Mouse (Mus musculus) heart, adult 8-10 months (tissue): ENCODE results near the gene Serpina6. TPM values are rescaled to one million over a fixed set of nuclear protein-coding genes. Genes with fewer than 3 reads are reported as not detected.
"Not testable (repeated sequence)": the region's sequence is repeated elsewhere in the genome, so short reads cannot be mapped to it uniquely, and the experiment has no call there.

Experiments used
- DNase-seq: peaks from one replicate; pipeline ENCODE4 v3.0.0; 2022; ENCODE audit warnings: low spot score
- total RNA-seq, 4 experiments: library from RNA; stranded (reverse); gene quantifications; 2 replicates each; pipeline ENCODE4 v1.2.4; 2022

Gene Serpina6
- not detected for total RNA-seq

DNA sequence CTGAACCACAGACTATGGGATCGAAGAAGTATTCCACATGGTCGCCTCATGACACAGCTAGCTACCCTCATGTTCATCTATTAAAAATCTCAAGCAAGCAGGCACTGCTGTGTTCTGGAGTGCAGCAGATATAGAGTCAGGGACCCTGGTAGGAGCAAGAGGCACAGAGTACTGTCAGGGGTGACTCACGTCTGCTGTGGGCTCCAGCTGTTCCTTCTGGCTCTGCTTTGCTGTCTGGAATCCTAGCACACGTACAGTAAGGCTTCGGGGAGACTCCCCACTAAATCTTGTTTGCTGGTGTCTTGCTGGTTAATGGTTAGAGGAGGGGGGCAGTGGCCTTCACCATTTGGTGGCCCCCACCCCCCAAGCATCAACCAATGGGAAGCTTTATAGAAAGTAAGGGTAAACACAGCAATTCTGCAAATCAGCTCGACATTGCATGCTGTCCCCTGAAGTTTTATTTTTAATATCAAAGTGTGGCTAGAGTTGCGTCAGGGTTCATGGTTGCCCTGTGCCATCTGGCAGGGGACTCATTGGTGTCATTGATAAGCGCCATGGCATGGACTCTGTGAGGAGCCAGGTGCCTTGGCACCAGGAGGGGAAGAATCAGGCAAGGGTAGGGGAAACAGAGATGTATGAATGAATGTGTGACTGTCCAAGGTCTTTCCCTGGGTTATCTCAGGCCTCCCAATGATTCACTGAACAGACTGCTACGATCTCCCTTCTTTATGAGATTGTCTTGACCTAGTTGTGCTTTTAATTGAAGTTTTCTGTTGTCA lies at the start of gene Serpina6:
Serpina6 (minus strand) TSS at position 365 of the 779 bp plus-strand sequence.
- DNase-seq, result no peak

DNA sequence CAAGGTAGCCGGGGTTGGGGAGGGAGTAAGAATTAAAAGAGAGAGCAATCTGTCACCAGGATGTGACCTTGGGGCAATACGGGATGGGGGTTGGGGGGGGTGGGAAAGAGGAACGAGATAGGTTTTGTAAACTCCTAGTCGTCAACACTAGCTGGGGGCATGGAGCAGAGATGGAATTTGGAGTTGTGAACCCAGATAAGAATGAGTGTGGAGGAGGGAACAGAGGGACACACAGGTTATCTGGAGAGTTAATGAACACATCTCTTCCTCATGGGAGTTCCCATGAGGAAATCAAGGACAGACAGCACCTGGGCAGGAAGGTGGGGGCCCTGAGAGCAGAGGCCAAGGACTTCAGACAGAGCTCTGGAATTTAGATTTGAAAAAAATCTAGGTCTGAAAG lies 49.1 kb upstream of the Serpina6 start:
- DNase-seq, result no peak

DNA sequence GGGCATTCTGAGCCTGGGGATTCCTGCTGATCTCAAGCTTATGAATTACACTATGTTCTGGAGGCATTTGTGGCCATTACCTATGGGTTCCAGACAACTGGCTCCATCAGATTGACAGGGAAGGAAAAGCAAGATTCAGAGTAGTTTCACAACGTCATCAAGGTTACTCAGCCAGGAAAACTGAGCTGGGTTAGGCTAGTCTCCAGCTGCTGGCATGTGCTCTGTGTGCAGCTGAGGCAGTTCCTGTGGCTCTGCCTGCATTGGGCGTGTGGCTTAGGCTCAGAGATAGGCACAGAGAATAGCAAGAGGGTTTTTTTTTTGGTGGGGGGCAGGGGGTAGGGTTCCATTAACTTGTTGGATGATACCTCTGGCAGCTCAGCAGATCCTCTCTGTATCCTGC lies 48.5 kb upstream of the Serpina6 start:
- DNase-seq, result no peak

DNA sequence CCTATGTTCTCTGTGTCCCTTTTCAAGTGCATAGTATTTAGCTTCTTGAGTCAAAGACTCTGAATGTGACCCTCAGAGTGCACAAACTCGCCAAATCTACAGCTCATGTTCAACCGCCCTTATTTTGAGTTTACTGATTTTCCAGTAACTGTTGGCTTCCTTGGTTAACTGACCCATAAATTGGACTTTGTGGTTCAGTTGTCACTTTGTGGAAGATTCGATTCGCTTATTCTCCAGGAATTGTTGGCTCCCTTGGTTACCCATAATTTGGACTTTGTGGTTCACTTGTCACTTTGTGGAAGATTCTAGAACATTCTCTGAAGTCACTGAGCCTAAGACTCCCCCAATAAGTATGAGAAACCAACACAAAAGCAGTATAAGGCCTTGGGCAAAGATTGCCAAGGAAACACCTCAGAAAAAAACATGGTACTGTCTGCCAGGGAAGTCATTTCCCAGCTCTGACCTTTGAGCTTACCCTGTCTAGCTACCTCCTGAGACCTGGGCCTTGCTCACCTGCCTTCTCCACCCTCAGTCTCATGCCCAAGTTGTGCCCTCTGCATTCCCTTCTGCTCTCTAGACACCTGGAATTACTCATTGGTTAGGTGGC lies 43.2 kb upstream of the Serpina6 start:
- DNase-seq, result no peak

DNA sequence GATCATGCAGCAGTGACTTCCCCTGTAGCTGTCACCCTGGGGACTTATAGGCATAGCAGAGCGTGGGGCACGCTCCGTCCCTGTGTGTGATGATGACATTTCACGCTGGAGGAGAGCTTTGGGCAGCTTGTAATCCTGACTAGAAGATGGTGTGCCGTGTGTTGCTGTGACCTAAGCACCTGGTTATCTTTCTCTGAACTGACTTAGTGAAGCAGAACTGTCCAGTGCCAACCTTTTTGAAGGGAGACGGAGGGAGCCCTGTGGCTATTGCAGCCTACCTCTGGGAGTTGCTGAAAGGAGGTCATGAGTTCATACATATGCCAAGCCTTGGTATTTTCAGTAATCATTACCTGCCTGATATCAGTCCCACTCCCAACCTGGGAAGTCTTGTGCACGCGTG lies 38.4 kb upstream of the Serpina6 start, which contains the start of gene Serpina1f:
Serpina1f (minus strand) TSS at position 101 of the 400 bp plus-strand sequence.
- DNase-seq, result no peak

DNA sequence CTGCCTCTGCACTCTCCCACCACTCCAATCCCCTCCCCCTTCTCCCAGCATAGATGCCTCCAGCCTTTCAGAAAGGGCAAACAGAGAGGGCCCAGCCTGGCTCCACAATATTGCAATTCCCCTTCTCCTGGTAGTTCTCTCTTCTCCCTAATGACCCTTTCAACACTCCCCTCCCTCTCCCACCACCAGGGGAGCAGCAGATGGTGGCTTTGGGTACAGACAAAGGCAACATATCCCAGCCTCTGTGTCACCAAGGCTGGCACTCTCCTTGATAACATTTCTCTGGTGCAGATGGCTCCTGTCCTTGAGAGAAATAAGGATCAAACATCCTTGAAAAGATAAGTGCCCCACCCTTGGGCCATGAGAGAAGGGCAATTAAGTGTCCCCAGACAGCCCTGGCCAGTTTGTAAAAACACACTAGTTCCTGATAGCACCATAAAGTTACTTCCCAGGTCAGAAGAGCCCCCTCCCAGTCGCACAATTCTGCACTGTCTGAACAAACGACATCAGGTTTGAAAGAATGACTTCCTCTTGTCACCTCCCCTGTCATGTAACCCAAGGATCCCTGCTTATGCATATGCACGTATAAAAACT lies 31.3 kb upstream of the Serpina6 start:
- no peak for DNase-seq

DNA sequence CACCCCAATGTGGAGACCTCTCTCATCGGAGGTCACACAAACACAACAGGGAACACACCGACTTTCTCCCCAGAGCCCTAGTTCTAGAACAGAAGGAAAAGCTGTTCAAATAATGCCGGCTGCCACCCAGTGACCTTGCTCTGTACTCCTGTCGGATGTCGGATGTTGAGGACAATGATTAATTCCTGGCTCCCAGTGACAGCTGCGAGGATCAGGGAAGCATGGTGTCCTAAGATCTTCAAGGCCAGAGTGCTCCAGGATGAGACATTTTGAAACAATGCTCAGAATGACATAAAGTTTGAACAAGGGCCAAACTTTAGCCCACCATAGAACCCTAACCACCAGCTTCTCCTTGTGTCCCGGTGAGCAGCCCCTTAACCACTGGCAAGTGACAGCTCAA lies 30.0 kb upstream of the Serpina6 start:
- DNase-seq, result no peak

DNA sequence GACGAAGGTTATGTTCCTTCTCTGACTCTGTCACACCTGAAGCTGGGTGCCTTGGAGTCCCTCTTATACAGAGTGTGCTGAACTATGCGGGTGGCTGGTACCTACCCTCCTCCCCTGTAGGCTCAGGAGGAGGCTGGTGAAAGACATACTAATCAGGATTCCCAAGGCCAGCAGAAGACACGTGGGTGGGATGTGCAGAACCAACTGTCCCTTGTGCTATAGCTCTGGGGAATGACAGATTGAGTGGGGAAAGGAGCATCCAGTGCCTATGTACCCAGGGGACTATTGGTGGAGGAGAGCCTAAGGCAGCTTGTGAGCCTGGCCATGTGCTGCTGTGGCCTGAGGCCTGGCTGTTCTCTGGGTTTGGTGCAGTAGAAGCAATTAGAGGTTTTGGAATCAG lies 29.0 kb upstream of the Serpina6 start:
- DNase-seq, result no peak

DNA sequence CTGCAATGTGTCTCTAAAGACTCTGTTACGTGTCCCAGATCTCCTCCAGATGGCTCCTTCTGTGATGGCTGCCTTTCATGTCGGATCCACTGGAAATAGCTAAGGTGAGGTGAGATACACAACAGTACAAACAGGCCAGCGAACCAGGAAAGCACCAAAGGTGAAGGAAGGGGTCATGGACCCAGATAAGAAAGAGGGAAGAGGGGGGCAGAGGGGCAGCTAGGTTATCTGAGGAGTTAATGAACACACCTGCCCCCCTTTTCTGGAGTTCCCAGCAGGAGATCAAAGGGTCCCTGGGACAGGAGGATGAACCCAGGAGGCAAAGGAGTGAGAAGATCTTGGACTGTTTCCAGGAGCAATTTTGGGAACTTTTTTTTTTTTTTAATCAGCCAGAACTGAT lies 28.4 kb upstream of the Serpina6 start:
- DNase-seq, result no peak

DNA sequence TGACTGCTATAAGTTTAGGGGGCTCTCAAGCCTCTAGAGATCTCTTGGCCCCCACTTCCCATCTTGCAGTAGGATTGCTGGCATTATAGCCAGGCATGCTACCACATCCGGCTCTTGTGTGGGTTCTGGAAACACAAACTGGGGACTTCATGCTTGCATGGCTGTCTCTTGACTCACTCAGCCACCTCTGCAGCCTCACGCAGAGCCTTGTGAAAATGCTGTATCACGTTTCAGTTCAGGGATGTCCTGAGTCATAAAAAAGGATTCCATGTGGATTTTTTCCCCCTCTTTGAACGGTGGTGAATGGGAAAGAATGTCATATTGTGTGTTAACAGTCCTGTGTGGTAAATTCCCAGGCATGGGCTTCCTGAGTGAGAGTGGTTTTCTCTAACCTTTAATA lies 26.8 kb upstream of the Serpina6 start:
- no peak for DNase-seq

DNA sequence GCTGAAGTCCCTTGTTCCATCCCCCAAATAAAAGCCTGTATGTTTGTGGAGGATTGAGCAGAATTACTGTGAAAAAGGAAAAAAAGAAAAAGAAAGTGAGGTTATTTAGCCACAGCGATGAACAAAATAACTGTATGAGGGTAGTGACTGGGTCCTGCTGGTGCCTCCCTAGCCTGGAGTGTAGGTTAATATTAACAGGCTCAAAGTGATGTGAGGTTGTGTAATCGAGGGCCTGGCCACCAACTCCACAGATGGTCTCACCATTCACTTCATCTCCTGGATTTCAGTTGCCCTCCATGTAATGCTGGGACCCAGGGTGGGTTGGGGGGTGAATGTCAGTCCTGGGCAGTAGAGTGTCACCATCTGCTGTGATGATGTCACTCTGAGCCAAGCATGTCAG lies 24.7 kb upstream of the Serpina6 start:
- DNase-seq, result no peak

DNA sequence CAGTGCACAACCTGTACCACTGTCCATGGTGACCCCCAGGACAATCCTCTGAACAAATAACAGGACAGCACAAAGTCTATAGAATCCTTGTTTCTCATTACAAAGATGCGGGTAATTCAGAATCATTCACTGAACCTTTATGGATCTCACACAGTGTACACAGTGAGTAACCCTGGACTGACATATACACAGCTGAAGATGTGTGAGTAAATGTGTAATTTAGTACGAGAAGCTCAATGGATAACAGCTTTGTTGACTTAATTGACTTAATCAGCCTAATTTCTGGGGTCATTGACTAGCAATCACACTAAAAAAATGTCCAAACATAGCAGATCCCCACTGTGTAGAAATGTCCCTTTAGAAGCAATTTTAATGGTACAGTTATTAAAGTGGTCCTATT lies 24.2 kb upstream of the Serpina6 start:
- no peak for DNase-seq

DNA sequence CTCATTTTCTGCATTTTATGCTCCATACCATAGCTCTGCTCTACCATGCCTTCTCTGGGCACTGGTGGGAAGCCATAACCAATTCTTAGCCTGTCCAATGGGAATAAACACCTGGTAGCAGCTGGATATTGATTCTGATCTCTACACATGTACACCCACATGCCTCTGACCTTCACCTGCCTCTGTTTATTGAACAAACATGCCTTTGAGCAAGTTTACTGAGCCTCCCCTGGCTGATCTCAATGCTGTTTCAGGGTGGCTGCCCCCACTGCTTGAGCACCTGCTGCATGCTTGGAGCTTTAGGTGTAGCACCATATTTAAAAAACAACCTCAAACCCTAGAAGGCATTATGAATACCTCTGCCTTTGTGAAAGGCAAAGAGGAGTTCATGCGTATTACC lies 22.8 kb upstream of the Serpina6 start:
- DNase-seq, result not testable (repeated sequence)

DNA sequence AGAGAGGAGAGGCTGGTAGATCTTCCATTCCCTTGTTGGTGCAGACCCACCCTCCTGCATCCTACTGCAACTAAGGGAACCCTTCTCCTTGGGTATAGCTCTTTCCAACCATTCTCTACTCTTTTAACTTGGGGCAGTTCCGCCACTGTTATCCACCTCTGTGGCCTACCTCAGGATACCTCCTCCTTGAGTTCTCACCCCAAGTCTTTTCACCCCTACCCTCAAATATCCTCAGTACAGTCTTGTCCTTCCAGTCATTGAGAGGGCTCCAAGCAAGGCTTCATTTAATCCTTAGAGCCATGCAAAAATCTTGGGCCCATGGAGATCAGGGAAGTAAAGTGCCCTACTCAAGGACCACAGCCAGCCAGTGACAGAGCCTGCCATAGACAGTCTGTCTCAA lies 19.0 kb upstream of the Serpina6 start, which contains the start of gene Serpina16:
Serpina16 (minus strand) TSS at position 101 of the 400 bp plus-strand sequence.
- no peak for DNase-seq

DNA sequence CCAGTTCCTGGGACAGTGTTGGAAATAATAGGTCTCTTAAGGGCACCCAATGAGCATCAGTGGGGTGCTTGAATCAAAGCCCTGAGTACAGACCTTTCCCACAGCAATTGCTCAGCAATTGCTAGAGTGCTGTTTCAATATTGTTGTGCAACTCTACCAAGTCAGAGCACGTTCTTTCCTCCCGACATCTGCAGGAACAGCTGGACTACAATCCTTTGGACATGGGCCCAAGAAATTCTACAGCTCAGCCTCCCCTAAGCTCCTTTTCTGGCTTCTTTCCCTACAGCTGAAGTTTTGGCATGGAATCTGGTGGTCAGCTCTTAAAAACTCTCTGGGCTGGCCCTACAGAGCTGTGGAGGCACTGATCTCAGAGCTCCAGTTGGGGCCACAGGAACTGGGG lies 16.2 kb upstream of the Serpina6 start:
- DNase-seq, result peak; percentile 72

DNA sequence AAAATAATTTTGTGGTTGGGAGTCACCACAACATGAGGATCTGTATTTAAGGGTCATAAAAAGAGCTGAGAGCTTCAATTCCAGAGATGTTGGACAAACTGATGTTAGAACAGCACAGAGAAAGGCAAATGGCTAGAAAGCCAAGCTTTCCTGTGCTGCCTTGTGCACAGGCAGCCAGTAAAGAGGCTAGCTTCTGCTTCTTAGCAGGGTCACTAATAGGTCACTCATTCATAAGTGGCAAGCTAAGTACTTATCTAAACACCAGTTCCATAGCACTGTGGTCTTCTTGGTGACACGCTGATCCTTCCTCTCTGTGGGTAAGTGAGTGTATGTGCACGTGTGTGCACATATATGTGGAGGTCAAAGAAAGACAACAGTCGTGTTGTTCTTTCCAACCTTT lies 14.5 kb upstream of the Serpina6 start:
- DNase-seq, result no peak

DNA sequence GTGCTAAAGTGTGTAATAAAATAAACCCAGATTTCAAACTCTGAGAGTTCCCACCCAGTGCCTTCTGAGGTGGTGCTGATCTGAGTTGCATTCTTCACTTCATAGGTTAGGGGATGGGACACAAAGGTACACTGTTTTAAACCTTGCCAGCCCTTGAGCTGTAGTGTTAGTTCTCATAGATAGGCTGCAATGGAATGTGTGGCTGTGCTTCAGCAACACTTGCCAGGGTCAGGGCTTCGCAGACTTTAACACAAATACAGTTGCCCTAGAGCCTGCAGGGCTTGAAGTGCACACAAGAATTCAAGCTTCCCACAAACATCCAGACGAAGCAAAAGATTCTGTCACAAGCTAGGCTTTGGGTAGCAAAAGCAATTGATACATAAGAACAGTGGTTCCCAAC lies 14.0 kb upstream of the Serpina6 start:
- no peak for DNase-seq

DNA sequence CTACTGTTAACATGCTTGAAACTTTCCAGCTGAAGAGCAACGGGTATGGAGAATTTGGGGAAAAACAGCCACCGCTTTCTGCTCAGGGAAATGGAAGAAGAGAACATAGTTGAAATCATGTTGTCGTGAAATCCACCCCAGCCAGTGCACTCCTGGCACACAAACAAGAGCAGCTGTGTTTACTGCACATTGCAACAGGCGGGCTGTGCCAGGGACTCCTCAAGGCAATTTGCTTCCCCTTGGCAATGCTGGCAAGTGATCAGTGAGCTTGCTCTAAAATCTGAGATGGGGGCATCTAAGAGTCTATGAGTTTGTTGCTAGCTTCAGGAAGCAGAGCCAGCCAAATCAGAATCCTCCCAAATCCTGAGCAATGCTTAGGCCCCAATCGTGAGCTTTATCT lies 13.3 kb upstream of the Serpina6 start:
- no peak for DNase-seq

DNA sequence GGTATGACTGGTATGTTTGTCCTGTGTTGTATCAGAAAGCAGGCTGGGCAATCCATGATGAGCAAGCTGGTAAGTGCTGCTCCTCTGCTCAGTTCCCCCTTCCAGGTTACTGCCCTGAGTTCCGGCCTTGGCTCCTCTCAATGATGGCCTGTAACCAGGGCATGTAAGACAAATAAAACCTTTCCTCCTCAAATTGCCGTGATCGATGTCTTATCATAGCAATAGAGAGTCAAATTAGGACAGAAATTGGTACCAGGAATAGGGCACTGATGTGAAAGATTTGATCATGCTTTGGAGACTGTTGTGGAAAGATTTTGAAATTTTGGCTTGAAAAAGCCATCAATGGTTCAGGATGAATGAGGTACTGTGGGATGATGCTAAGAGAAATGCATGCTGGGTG lies 8.3 kb upstream of the Serpina6 start:
- no peak for DNase-seq

DNA sequence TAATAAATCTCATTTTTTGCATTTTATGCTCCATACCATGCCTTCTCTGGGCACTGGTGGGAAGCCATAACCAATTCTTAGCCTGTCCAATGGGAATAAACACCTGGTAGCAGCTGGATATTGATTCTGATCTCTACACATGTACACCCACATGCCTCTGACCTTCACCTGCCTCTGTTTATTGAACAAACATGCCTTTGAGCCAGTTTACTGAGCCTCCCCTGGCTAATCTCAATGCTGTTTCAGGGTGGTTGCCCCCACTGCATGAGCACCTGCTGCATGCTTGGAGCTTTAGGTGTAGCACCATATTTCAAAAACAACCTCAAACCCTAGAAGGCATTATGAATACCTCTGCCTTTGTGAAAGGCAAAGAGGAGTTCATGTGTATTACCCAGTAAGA lies 5.0 kb upstream of the Serpina6 start:
- not testable (repeated sequence) for DNase-seq

DNA sequence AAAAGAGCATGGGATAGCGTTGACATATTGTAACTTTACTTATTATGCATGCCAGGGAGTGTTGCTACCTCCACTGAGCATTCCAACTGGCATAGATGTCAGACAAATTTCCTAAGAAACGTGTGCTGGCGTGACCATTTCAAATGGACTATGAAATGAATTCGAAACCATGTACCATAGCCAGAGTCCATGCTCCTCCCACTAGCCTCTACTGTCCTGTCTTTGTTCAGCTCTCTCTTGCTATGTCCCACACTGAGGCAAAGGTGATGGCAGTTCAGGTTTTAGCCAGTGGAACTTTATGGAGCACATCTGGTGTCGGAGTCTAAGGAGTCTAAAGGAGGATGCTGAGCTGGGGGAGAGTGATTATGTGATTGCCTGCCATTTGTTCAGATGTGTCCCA lies 3.1 kb upstream of the Serpina6 start:
- no peak for DNase-seq

DNA sequence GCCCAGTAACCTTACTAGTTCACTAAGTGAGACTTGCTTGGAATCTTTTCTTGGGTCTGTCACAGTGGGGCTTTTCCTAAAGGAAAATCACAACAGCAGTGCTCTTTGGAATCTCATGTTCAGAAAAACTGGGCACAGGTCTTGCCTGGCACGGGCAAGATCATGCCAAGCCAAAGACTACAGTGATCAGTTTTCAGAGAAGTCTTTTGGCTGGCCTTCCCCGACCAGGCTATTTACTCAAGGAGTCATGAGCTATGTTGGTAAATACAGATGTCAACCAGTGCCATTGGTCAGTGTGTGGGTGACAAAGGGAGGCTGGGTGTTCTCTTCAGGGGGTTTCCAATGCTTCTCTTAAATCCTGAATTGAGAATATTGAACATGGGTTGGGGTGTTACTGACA lies 2.2 kb upstream of the Serpina6 start:
- DNase-seq, result no peak

DNA sequence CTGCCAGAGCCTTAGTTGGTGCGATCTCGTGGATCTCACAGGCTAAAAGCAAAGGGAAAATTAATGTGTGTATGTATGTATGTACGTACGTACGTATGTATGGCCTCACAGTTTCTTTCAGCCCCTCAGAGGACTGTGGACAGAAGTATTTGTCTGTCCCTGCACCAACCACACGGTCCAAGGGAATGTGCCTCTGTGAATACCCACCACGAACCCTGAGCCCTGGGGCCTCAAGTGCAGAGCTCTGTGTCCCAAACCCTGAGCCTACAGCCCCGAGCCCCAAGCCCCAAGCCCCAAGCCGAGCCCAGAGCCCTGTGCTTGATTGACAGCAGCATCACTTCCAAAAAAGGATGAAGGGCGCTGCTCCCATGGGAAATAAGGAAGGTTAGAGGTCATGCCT lies 979 bp upstream of the Serpina6 start:
- DNase-seq, result no peak
